Mouse (Mus musculus) gastrocnemius, adult 2 months (tissue): ENCODE results near the gene Synpo2l. TPM values are rescaled to one million over a fixed set of nuclear protein-coding genes. Genes with fewer than 3 reads are reported as not detected.
A peak's percentile ranks its signal among the peaks of the same experiment; 100 is the strongest.
"Not testable (repeated sequence)": the region's sequence is repeated elsewhere in the genome, so short reads cannot be mapped to it uniquely, and the experiment has no call there.

Experiments
- DNase-seq: peaks from one replicate; pipeline ENCODE4 v3.0.0; 2022
- H3K27ac ChIP-seq: fragments of 200-600 bp; 2 replicates; pipeline ENCODE4 v1.8.1; 2022; ENCODE audit warnings: mild to moderate bottlenecking
- H3K4me3 ChIP-seq: fragments of 200-600 bp; 2 replicates; pipeline ENCODE4 v1.8.1; 2022; ENCODE audit warnings: mild to moderate bottlenecking, moderate library complexity
- CTCF ChIP-seq: fragments of 200-600 bp; IDR thresholded peaks from 2 replicates; pipeline ENCODE4 v1.8.1; 2022; ENCODE audit warnings: antibody characterized with exemption, mild to moderate bottlenecking, moderate library complexity
- intact Hi-C: fragments of 180-260 bp; cut with DNase I; formaldehyde crosslinking; loops from one replicate; pipeline ENCODE4 v1.15.1; 2025
- long read RNA-seq, 2 experiments: library from polyadenylated mRNA; stranded (forward); transcript quantifications; one replicate each; pipeline ENCODE4 v2.0.0; 2021
- total RNA-seq, 2 experiments: library from RNA; stranded (reverse); gene quantifications; 2 replicates each; pipeline ENCODE4 v1.2.3; 2021

Gene Synpo2l
- 100 to 1,000 TPM; 142 to 187 TPM for total RNA-seq
- long read RNA-seq, experiment 1, full-length matches to known transcripts: 204 of 322 reads
- long read RNA-seq, experiment 1, partial matches to known transcripts: 8 of 322 reads
- long read RNA-seq, experiment 1, other reads (novel, unspliced or antisense): 110 of 322 reads
- long read RNA-seq, experiment 2, full-length matches to known transcripts: 120 of 222 reads
- long read RNA-seq, experiment 2, partial matches to known transcripts: 6 of 222 reads
- long read RNA-seq, experiment 2, other reads (novel, unspliced or antisense): 96 of 222 reads

DNA sequence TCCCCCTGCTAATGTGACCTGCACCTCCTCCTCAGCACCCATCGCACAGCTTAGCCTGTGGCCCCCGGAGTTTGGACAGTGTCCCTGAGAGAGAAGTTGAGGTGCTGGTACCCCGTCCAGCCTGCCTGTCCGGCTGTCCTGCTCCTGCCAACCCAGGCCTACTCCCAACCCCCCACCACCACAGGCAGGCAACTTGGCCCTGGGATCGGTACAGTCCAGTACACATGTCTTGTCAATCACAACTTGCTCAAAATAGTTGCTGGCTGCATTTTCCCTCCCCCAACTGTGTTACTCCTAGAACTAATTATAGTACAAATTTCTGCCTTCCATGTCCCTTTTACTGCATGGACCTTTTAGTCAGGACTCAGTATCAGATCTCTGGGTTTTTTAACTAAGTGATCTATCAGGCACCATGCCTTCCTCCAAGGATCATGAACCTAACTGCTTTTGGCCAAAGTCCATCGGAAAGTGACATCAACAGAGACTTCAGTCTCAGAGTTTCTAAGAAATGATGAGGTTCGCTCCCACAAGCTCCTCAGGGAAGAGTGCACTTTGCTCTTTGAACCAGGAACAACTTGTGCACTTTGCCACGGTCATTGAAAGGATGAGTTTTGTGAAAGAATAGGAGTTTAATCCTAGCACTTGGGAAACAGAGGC is at the start of gene Synpo2l:
Synpo2l (minus strand) TSS at position 201 of the 657 bp plus-strand sequence.
- H3K4me3 ChIP-seq: peak within 1 kb of the TSS; percentile 79
- peak; percentile 92 for DNase-seq
- H3K27ac ChIP-seq: peak within 1 kb of the TSS; percentile 94
- no peak for TF ChIP-seq CTCF
- intact Hi-C loops: no loop called here

DNA sequence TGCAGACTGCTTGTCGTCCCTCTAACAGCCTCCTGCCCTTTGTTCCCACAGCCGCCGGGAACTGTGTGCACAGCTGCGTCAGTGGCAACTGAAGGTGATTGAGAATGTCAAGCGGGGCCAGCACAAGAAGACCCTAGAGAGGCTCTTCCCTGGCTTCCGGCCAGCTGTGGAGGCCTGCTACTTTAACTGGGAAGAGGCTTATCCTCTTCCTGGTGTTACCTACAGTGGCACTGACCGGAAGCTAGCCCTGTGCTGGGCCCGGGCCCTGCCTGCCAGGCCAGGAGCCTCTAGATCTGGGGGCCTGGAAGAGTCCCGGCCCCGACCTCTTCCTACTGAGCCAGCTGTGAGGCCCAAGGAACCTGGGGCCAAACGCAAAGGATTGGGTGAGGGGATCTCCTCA is 45.7 kb upstream of the Synpo2l start:
- Histone ChIP-seq H3K27ac (no peak overlapping the region), H3K4me3 (no peak overlapping the region)
- TF ChIP-seq CTCF: no peak
- intact Hi-C loops: no loop called here
- DNase-seq: no peak

DNA sequence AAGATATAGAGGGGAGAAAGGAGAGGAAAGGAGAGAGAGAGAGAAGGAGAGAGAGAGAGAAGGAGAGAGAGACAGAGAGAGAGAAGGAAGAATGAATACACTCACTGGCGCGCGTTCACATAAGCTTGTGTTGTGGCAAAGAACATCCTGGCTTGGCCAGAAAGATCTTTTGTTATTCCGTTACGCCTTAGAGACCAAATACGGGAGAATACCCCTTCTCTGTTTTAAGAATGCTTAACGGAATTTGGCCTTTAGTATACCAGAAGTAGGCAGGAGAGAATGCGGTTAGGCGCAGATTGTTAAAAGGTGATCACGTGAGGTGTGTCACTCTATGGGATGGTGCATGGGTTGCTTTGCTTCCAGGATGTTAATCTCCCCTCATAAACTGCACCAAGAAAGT is 40.1 kb upstream of the Synpo2l start:
- intact Hi-C loops: no loop called here
- DNase-seq: no peak
- Histone ChIP-seq H3K27ac (peak overlapping the region; percentile 94), H3K4me3 (peak overlapping the region; percentile 90)
- TF ChIP-seq CTCF: no peak

DNA sequence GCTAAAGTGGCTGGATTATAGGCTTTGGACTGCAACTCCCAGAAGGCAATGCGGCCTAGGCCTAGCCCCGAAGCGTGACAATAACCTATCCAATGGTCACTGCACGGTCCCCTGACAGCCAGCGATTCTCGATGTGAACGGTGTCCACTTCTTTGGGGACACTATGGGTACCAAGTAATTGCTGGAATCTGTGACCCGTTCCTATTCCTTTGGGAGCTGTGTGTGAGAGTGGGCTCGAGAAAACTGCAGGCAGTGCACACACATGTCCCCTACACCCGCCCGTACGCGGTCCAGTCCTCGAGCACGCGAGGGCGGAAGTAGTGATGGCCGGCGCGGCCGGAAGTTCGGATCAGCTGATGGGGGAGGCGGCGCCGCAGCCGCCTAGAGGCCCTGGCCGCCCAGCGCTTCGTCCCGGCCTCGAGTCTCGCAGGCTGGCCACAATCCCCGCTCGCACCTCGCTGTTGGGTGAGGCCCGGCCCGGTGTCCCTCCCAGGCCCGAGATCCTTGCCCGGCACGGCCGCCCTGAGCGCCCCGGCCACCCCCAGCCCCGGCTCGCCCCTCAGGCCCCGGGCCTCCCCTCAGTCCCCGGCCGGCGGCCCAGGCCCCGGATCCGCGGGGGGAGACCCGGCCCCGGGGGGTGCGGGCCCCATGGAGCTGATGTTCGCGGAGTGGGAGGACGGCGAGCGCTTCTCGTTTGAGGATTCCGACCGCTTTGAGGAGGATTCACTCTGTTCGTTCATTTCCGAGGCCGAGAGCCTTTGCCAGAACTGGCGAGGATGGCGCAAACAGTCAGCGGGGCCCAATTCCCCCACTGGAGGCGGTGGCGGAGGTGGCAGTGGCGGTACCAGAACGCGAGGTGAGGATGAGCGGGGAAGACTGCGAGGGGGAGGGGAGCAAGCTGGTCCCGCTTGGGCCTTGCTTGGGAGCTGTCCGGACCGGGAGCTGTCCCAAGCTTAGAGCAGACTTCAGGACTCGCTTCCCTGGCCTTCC is 39.3 kb upstream of the Synpo2l start, which contains the start of gene Zswim8:
Zswim8 (plus strand) TSS at position 352 of the 990 bp plus-strand sequence.
- Histone ChIP-seq H3K27ac (peak within 1 kb of the TSS; percentile 94), H3K4me3 (peak within 1 kb of the TSS; percentile 90)
- peak; percentile 18; the same call in 1 of the 2 replicates for TF ChIP-seq CTCF
- intact Hi-C loops: no loop called here
- peak; percentile 94 for DNase-seq

DNA sequence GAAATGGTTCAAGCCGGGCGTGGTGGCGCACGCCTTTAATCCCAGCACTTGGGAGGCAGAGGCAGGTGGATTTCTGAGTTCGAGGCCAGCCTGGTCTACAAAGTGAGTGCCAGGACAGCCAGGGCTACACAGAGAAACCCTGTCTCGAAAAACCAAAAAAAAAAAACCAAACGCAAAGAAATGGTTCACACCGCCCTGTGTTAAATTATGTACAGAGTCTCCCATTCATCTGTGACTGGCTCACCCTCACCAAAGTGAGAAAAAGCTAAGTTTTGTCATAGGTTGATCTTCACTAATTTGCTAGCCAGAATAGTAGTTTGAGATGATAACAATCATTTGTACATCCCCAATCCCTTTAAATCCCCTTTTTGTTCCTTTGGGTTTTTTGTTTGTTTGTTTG is 35.3 kb upstream of the Synpo2l start:
- Histone ChIP-seq H3K4me3 (peak overlapping the region; percentile 84), H3K27ac (peak overlapping the region; percentile 97)
- DNase-seq, intact Hi-C loops: not testable (repeated sequence)

DNA sequence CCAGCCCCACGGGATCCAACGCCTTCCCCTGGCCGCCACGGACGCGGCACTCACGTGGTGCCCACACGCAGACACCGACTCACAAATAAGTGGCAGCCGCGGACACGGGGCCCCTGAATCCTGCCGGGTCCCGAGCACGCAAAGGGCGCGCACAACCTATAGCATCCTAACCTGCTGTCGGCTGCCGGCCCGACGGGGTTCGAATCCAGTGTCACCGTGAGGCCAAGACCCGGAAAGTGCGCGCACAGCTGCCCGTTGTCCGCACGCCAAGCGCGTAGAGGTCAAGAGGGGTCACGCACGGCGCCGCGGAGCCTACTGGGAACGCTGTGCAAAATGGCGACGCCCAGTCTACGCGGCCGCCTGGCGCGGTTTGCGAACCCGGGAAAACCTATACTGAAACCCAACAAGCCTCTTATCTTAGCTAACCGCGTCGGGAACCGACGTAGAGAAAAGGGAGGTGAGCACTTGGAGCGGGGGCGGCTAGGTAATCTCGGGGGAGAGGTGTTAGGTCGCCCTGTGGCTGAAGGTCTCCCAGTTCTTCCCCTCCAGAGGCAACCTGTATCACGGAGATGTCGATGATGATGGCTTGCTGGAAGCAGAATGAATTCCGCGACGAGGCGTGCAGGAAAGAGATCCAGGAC is 34.7 kb upstream of the Synpo2l start, which contains the start of gene Chchd1:
Chchd1 (plus strand) TSS at position 266 of the 641 bp plus-strand sequence.
- Histone ChIP-seq H3K27ac (peak within 1 kb of the TSS; percentile 97), H3K4me3 (peak within 1 kb of the TSS; percentile 84)
- TF ChIP-seq CTCF: no peak
- intact Hi-C loops: no loop called here
- DNase-seq: peak; percentile 95

DNA sequence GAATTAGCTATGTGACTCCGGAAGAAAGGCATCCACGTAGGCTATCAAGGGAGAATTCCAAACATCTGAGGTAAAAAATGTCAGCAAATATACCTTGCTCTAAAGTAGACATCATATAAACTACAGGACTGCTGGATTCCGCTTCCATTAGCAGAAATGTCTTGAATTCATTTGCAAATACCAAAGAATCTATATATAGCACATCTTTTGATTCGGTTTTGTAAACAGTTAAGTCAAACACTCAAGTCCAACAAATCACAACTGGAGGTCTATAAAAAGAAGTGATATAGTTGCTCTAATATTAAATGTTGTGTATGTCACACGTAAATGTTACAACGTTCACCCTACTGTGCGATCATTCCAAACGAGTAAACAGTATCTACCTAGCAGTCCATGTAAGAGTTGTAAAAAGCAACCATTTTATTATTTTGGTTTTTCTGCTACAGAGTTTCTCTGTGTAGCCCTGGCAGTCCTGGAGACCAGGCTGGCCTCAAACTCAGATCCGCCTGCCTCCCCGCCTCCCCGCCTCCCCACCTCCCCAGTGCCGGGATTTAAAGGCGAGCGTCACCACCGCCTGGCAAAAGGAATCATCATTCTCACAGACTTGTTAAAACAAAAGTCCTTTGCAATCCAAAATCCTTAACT is 34.1 kb upstream of the Synpo2l start:
- intact Hi-C loops: no loop called here
- H3K4me3 ChIP-seq: peak overlapping the region; percentile 84
- no peak for TF ChIP-seq CTCF
- no peak for DNase-seq
- peak overlapping the region; percentile 97 for H3K27ac ChIP-seq

DNA sequence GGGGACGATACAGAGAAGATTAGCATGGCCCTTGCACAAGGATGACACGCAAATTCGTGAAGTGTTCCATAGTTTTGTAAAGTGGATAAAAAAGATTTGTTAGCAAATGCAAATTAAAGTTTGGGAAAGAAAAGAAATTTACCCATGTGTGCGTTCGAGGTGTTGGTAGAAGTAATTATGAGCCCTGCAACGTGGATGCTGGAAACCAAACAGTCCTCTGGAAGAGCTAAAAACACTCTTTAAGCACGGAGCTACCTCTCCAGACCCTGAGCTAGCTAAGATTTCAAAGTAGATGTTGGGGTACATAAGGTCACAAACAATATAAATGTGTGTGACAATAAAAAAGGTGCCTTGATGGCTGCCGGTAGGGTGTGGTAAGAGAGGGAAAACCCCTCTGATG is 33.4 kb upstream of the Synpo2l start:
- peak overlapping the region; percentile 97 for H3K27ac ChIP-seq
- no peak for TF ChIP-seq CTCF
- no peak for DNase-seq
- peak overlapping the region; percentile 84 for H3K4me3 ChIP-seq
- intact Hi-C loops: no loop called here

DNA sequence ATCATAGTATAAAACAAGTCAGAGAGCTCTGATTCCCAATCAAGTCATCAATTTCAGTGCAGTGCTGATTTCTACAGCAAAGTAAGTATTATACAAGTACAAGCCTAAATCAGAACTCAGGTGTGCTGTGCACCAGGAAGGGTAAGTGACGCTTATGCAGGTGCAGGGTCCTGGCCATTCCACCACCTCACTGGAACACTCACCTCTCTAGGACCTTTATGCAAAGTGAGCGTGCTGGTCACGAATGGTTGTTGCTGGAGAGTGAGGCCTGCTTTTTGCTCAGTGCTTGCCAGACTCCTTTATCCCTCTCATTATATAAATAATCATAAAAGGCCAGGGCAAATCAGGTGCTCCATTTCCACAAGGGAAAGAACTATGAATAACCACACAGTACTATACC is 32.2 kb upstream of the Synpo2l start:
- no peak for DNase-seq
- H3K4me3 ChIP-seq: peak overlapping the region; percentile 84
- intact Hi-C loops: no loop called here
- peak overlapping the region; percentile 97; the same call in 1 of the 2 replicates for H3K27ac ChIP-seq
- no peak for TF ChIP-seq CTCF

DNA sequence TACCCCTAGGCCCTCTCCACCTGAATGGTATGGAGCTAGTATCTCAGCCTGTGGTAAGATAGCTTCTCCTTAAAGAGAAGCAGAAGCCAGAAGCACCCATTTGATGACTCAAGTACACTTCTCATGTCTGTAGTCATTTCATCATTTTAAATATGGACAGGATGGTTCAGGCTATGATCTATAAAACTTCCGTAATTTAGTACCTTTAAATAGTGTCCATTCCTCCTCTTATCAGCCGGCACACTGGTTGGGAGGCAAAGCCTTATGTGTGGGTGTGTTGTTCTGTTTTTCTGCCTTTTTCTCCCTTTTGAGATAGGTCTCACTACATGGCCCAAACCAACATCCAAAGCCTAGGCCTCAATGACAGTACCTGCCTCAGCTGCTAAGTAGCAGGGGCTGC is 30.4 kb upstream of the Synpo2l start:
- H3K27ac ChIP-seq: peak overlapping the region; percentile 95; the same call in 1 of the 2 replicates
- TF ChIP-seq CTCF: no peak
- intact Hi-C loops: no loop called here
- no peak for DNase-seq
- H3K4me3 ChIP-seq: no peak overlapping the region

DNA sequence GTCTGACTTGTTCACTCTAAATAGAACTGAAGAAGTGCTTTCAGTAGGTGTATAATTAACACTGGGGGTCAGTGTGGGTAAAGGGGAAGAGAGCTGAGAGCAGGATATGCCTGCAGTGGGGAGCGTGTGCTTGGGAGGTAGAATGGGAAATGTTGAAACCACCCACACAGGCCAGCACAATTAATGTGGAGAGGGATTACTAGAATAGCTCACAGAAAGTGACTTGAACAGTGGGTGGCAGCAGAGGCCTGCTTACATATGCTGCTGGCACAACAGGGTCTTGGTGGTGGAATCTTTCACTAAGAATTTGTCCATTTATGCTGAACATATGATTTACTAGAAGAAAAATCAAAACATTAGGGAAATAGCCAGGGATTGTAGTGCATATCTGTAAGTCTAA is 28.8 kb upstream of the Synpo2l start:
- TF ChIP-seq CTCF: peak; percentile 64
- H3K27ac ChIP-seq: peak overlapping the region; percentile 95
- intact Hi-C loops: loop anchor here (2.0 kb wide), 1 partner anchor 22 kb away; the partner anchor contains the start of gene Sec24c
- peak overlapping the region; percentile 89 for H3K4me3 ChIP-seq
- DNase-seq: no peak
